Mouse (Mus musculus) midbrain, embryonic 14.5 days (tissue): ENCODE measurements around the gene Tsnaxip1. TPM values are rescaled to one million over a fixed set of nuclear protein-coding genes. Genes with fewer than 3 reads are reported as not detected.

Experiments
- ATAC-seq: fragments of 200-750 bp; cut with Nextera tagmentation; 2 replicates; pipeline ENCODE4 v1.8.0; 2017; ENCODE audit warnings: moderate number of reproducible peaks, moderate library complexity; ENCODE audit not compliant: low FRiP score, low TSS enrichment
- DNase-seq: peaks from one replicate; pipeline ENCODE4 v3.0.0-alpha.2; 2015
- H3K27ac ChIP-seq: fragments of 300-500 bp; sonication (generic); replicated peaks from 2 replicates; pipeline ENCODE4 v1.5.1; 2014; ENCODE audit warnings: mild to moderate bottlenecking, low read depth, low read length, moderate library complexity
- H3K27me3 ChIP-seq: fragments of 300-500 bp; sonication (generic); 2 replicates; pipeline ENCODE4 v1.6.1; 2014; ENCODE audit warnings: low read length, control low read depth, mixed read lengths; ENCODE audit not compliant: control insufficient read depth, insufficient read depth
- H3K36me3 ChIP-seq: fragments of 300-500 bp; sonication (generic); 2 replicates; pipeline ENCODE4 v1.6.1; 2014; ENCODE audit warnings: low read length, control low read depth; ENCODE audit not compliant: control insufficient read depth, insufficient read depth
- H3K4me1 ChIP-seq: fragments of 300-500 bp; sonication (generic); 2 replicates; pipeline ENCODE4 v1.6.1; 2014; ENCODE audit warnings: mild to moderate bottlenecking, antibody characterized with exemption, low read length, control low read depth; ENCODE audit not compliant: control insufficient read depth, insufficient read depth
- H3K4me2 ChIP-seq: fragments of 300-500 bp; sonication (generic); 2 replicates; pipeline ENCODE4 v1.6.1; 2014; ENCODE audit warnings: mild to moderate bottlenecking, low read length, moderate library complexity
- H3K4me3 ChIP-seq: fragments of 300-500 bp; sonication (generic); replicated peaks from 2 replicates; pipeline ENCODE4 v1.5.1; 2014; ENCODE audit warnings: low read depth, low read length
- H3K9ac ChIP-seq: fragments of 300-500 bp; sonication (generic); replicated peaks from 2 replicates; pipeline ENCODE4 v1.6.1; 2014; ENCODE audit warnings: mild to moderate bottlenecking, low read length, moderate library complexity
- H3K9me3 ChIP-seq: fragments of 300-500 bp; sonication (generic); 2 replicates; pipeline ENCODE4 v1.6.1; 2016; ENCODE audit warnings: low read length, control low read depth, mixed read lengths; ENCODE audit not compliant: control insufficient read depth
- WGBS: fragments of 180-500 bp; shearing (Covaris S2); extraction: QIAGEN DNeasy Blood & Tissue Kit; methylation state at CpG from one replicate; pipeline ENCODE4 v1.1.7; 2014; 5-methylcytosine and 5-hydroxymethylcytosine counted together
- polyA plus RNA-seq: library from polyadenylated mRNA; unstranded; fragments of >200 nt; fragmentation: Nextera tagmentation; extraction: Ambion mirVana; gene quantifications from 2 replicates; pipeline ENCODE4 v1.2.1, GENCODE M21; 2014

Tsnaxip1 gene
- polyA plus RNA-seq, 1 experiment from 2014 or later: 0.24 TPM

- Histone ChIP-seq H3K27ac (no peak within 1 kb of the TSS), H3K36me3 (peaks cover 59% of the 10 kb centered on the region), H3K4me3 (no peak within 1 kb of the TSS), H3K9ac (peak within 1 kb of the TSS; percentile 17; the same call in 1 of the 2 replicates), H3K27me3 (no peaks in the 10 kb centered on the region), H3K9me3 (no peaks in the 10 kb centered on the region), H3K4me1 (0 out of 2 replicates have a peak, but pooled peaks cover 7% of the 10 kb centered on the region), H3K4me2 (peak within 1 kb of the TSS; percentile 32)
- peak; percentile 81 for DNase-seq
- peak; percentile 86 for ATAC-seq
- WGBS: 4% methylated on average over 11 of the region's 11 CpGs
Observed at GRCm38 (mm10) chr8:105893339-105893738, 65.8 kb downstream of the Tsnaxip1 start, which contains the start of gene Nrn1l. Gene Nrn1l (plus strand): TSS chr8:105893567.

Other genes with a start within 250 kb of the Tsnaxip1 start
- 23.8 and 26.2 TPM in 2 replicates for gene Ripor1, start 222.5 kb upstream of the Tsnaxip1 start, polyA plus RNA-seq
- 75.7 and 96.9 TPM in 2 replicates for gene Ctcf, start 191.2 kb upstream of the Tsnaxip1 start, polyA plus RNA-seq
- gene Agrp, start 190.3 kb upstream of the Tsnaxip1 start, polyA plus RNA-seq: 0.82 and 1.1 TPM in 2 replicates
- gene Carmil2, start 141.5 kb upstream of the Tsnaxip1 start, polyA plus RNA-seq: 17.8 and 18.0 TPM in 2 replicates
- gene Acd, start 126.6 kb upstream of the Tsnaxip1 start, polyA plus RNA-seq: 86.3 and 106 TPM in 2 replicates
- 51.2 and 53.4 TPM in 2 replicates for gene Pard6a, start 126.6 kb upstream of the Tsnaxip1 start, polyA plus RNA-seq
- gene 4933405L10Rik, start 120.1 kb upstream of the Tsnaxip1 start, polyA plus RNA-seq: 0.41 TPM in 1 of 2 replicates, not detected in the other
- 13.8 and 13.9 TPM in 2 replicates for gene Enkd1, start 119.5 kb upstream of the Tsnaxip1 start, polyA plus RNA-seq
- 75.4 and 77.8 TPM in 2 replicates for gene Gfod2, start 69.1 kb upstream of the Tsnaxip1 start, polyA plus RNA-seq
- gene Ranbp10, start 381 bp upstream of the Tsnaxip1 start, polyA plus RNA-seq: 12.3 and 12.5 TPM in 2 replicates
- 46.7 and 55.7 TPM in 2 replicates for gene Cenpt, start 25.5 kb downstream of the Tsnaxip1 start, polyA plus RNA-seq
- 49.8 and 51.5 TPM in 2 replicates for gene Thap11, start 27.4 kb downstream of the Tsnaxip1 start, polyA plus RNA-seq
- 217 and 221 TPM in 2 replicates for gene Nutf2, start 32.8 kb downstream of the Tsnaxip1 start, polyA plus RNA-seq
- gene Edc4, start 53.1 kb downstream of the Tsnaxip1 start, polyA plus RNA-seq: 47.8 and 49.2 TPM in 2 replicates
- gene Nrn1l, start 65.8 kb downstream of the Tsnaxip1 start, polyA plus RNA-seq: 0.78 TPM in 1 of 2 replicates, not detected in the other
- gene Pskh1, start 72.7 kb downstream of the Tsnaxip1 start, polyA plus RNA-seq: 7.9 and 10.7 TPM in 2 replicates
- 2.0 and 4.4 TPM in 2 replicates for gene Ctrl, start 106.1 kb downstream of the Tsnaxip1 start, polyA plus RNA-seq
- gene Psmb10, start 110.7 kb downstream of the Tsnaxip1 start, polyA plus RNA-seq: 50.7 and 67.8 TPM in 2 replicates
- gene Lcat, start 115.7 kb downstream of the Tsnaxip1 start, polyA plus RNA-seq: 1.0 and 1.5 TPM in 2 replicates
- 3.7 and 5.2 TPM in 2 replicates for gene Slc12a4, start 138.4 kb downstream of the Tsnaxip1 start, polyA plus RNA-seq
- gene Dpep3, start 151.7 kb downstream of the Tsnaxip1 start, polyA plus RNA-seq: not detected in 2 replicates
- gene Dus2, start 163.6 kb downstream of the Tsnaxip1 start, polyA plus RNA-seq: 23.1 and 23.2 TPM in 2 replicates
- not detected in 2 replicates for gene Dpep2nb, start 178.2 kb downstream of the Tsnaxip1 start, polyA plus RNA-seq
- gene Ddx28, start 184.2 kb downstream of the Tsnaxip1 start, polyA plus RNA-seq: 17.7 and 21.1 TPM in 2 replicates
- 3.1 and 3.4 TPM in 2 replicates for gene Nfatc3, start 231.1 kb downstream of the Tsnaxip1 start, polyA plus RNA-seq